Mouse (Mus musculus): ENCODE measurements around the gene Plekhg6. TPM values are rescaled to one million over a fixed set of nuclear protein-coding genes. Genes with fewer than 3 reads are reported as not detected.

Gene Plekhg6
- total RNA-seq, 1 experiment, result 1.1 TPM

DNA sequence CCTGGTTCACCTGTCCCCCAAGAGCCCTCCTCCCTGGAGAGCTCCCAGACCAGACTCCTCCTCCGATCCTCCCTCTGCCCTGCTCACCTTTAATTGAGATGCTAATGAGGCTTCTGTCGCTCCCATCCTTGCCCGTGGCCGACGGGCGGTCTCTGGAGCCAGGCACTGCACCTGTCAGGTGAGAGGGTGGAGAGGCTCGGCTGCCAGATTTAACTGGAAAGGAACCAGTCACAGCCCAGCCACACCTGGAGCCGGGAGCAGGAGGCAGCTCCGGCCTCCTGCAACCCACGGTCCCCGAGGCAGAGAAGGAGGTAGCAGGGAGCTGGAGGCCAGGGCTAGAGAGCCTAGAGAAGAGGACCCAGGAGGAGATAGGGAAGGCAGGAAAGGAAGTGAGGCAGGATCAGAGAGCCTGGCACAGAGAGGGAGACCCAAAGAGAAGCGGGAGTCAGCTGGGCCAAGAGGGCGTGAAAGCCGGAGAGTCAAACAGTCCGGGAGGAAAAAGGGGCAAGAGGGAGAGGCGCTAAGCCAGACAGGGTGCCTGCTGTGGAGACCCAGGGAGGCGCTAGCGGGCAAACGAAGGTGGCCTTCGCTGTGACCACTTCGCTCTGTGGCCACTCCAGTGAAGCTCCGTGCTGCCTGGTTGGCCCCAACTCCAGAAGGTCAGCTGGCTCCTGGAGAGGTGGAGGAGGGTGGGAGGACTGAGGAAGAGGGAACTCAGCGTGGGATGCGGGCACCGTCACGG is 59.3 kb downstream of the Plekhg6 start:
- in situ Hi-C loops (cut with MboI; ENCODE audit: low sequenced_read_pairs in 2 of 2, unreplicated experiment in 2 of 2), result no loop called here

DNA sequence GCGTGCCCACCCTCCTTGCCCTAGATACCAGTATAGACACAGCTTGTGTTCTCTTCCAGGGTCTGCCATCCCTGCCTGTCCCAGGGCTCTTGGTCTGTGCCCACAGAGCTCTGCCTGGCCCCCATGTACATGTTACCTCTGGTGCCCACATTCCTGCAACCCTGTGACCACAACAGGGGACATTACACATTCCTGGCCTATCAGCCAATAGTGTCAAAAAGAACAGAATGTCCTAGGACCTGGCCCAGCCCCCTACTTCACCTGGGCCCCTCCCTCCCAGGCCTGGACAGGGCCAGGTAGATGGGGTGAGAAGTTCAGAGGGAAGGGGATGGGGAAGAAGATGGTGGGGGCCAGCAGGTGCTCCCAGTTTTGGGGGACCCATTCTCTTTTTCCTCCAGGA is 60.3 kb downstream of the Plekhg6 start, which contains the start of gene Scnn1a:
Scnn1a (plus strand) TSS at position 337 of the 400 bp plus-strand sequence.
- no peak for TF ChIP-seq MAFK (IDR thresholded peaks at IDR 0.05; ENCODE audit: insufficient read depth, low read depth, low read length)
- no peak for TF ChIP-seq ZNF384 (IDR thresholded peaks at IDR 0.05; ENCODE audit: low read depth, low read length)
- no peak for TF ChIP-seq CHD2 (IDR thresholded peaks at IDR 0.05; ENCODE audit: low read depth, low read length)
- TF ChIP-seq HCFC1 (IDR thresholded peaks at IDR 0.05; ENCODE audit: borderline replicate concordance, insufficient read depth, low read length), result no peak
- TF ChIP-seq ZC3H11A (IDR thresholded peaks at IDR 0.05; ENCODE audit: borderline replicate concordance, low read depth, low read length), result no peak
- H3K36me3 ChIP-seq (ENCODE audit: control insufficient read depth, insufficient read depth, low read length, poor library complexity, severe bottlenecking), result no peaks in the 10 kb centered on the region
- H3K27ac ChIP-seq (ENCODE audit: insufficient read depth, low read depth, low read length, poor library complexity, severe bottlenecking), result no peak within 1 kb of the TSS
- in situ Hi-C loops (cut with MboI; ENCODE audit: low sequenced_read_pairs in 2 of 2, unreplicated experiment in 2 of 2), result no loop called here
- peaks cover 0 to 18% of the 10 kb centered on the region in 2 experiments; a peak in 2 of 4 replicates for H3K4me1 ChIP-seq (ENCODE audit: control insufficient read depth in 2 of 2, insufficient read depth in 2 of 2, low read length in 2 of 2, poor library complexity in 1 of 2)
- no peak within 1 kb of the TSS for H3K9ac ChIP-seq (ENCODE audit: insufficient read depth, low read depth, low read length, poor library complexity, severe bottlenecking)
- no peak for DNase-seq (ENCODE audit: low read depth, low spot score)
- no peaks in the 10 kb centered on the region for H3K9me3 ChIP-seq (ENCODE audit: control insufficient read depth, insufficient read depth, low read depth, low read length)
- H3K4me3 ChIP-seq (ENCODE audit: insufficient read depth in 1 of 2, low read depth in 1 of 2, low read length in 2 of 2, poor library complexity in 1 of 2, severe bottlenecking in 1 of 2), result peak within 1 kb of the TSS; percentile 11 to 38; a peak in 3 of 4 replicates

More for the DNA sequence above, 59.3 kb downstream of the Plekhg6 start:
- Histone ChIP-seq H3K27ac (ENCODE audit: insufficient read depth, low read depth, low read length, poor library complexity, severe bottlenecking) (no peak overlapping the region), H3K4me1 (ENCODE audit: control insufficient read depth in 2 of 2, insufficient read depth in 2 of 2, low read length in 2 of 2, poor library complexity in 1 of 2) (peaks cover 0 to 18% of the 10 kb centered on the region in 2 experiments; a peak in 2 of 4 replicates), H3K36me3 (ENCODE audit: control insufficient read depth, insufficient read depth, low read length, poor library complexity, severe bottlenecking) (no peaks in the 10 kb centered on the region), H3K9ac (ENCODE audit: insufficient read depth, low read depth, low read length, poor library complexity, severe bottlenecking) (no peak overlapping the region), H3K9me3 (ENCODE audit: control insufficient read depth, insufficient read depth, low read depth, low read length) (no peaks in the 10 kb centered on the region), H3K4me3 (ENCODE audit: insufficient read depth in 1 of 2, low read depth in 1 of 2, low read length in 2 of 2, poor library complexity in 1 of 2, severe bottlenecking in 1 of 2) (peak overlapping the region; percentile 11 to 38; a peak in 3 of 4 replicates)
- TF ChIP-seq CHD2 (IDR thresholded peaks at IDR 0.05; ENCODE audit: low read depth, low read length) (no peak), MAFK (IDR thresholded peaks at IDR 0.05; ENCODE audit: insufficient read depth, low read depth, low read length) (no peak), ZC3H11A (IDR thresholded peaks at IDR 0.05; ENCODE audit: borderline replicate concordance, low read depth, low read length) (no peak), HCFC1 (IDR thresholded peaks at IDR 0.05; ENCODE audit: borderline replicate concordance, insufficient read depth, low read length) (no peak)
- DNase-seq (ENCODE audit: low read depth, low spot score), result no peak

DNA sequence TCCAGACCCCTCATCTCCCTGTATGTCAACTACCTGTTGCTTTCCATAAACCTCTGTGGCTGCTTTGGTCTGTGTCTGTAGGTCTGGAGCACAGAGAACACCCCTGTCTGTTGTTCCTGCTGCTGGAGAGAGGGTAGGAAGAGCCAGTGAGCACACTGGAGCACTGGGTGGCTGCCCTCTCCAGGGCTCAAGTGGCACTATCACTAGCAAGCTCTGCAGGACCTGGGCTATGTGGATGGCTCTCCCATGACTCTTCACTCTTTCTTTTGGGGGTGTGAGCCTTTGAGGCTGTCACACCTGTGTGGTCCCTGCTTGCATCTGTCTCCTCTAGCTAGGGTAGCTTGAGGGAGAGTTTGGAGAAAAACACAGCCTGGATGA is 60.7 kb downstream of the Plekhg6 start:
- Histone ChIP-seq H3K27ac (ENCODE audit: insufficient read depth, low read depth, low read length, poor library complexity, severe bottlenecking) (no peak overlapping the region), H3K9ac (ENCODE audit: insufficient read depth, low read depth, low read length, poor library complexity, severe bottlenecking) (no peak overlapping the region)
- no peak for DNase-seq (ENCODE audit: low read depth, low spot score)

DNA sequence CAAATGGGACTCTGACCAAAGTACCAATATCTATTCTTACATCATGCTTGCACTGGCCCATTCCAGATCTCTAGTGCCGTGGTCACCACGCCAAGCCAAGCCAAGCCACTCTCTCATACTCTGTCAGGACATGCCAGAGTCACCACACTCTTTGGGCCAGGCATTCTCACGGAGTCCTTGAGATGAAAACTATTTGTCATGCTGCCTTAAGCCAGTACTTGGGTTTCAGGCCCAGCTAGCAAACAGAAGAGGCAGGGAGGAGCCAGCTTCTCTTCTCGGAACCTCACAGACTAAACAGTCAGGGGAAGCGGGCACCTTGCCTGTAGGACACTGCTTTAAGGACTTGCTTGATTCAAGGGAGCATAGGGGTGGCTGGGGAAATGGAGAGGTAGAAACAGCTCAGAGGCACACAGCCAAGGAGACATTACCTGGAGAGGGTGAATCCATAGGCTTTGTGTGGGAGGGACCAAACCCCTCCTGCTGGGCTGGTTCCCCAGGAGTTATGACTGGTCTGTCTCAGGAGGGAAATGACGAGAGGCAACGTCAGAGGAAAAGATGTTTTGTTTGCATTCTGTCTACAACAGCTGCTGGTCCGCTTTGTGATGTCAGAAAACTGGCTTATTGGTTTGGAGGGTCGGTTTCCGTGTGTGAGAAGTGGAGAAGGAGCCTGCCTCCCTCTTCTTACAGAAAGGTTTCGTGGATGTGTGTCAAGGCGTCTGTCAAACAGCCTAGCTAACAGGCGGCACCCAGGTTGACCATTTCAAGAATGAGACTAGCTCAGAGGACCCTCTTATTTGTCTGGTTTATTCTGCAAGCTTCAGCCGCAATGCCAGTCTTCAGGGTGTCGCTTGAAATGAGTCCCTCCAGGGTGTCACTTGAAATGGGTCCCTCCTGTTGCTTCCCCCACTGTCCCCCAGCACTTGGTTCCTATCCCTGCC is 61.3 kb downstream of the Plekhg6 start:
- in situ Hi-C loops (cut with MboI; ENCODE audit: low sequenced_read_pairs in 2 of 2, unreplicated experiment in 2 of 2), result no loop called here
- no peak overlapping the region for H3K4me3 ChIP-seq (ENCODE audit: insufficient read depth in 1 of 2, low read depth in 1 of 2, low read length in 2 of 2, poor library complexity in 1 of 2, severe bottlenecking in 1 of 2)
- TF ChIP-seq MAFK (IDR thresholded peaks at IDR 0.05; ENCODE audit: insufficient read depth, low read depth, low read length), result no peak
- TF ChIP-seq ZNF384 (IDR thresholded peaks at IDR 0.05; ENCODE audit: low read depth, low read length), result no peak
- no peak for TF ChIP-seq CHD2 (IDR thresholded peaks at IDR 0.05; ENCODE audit: low read depth, low read length)
- no peak for TF ChIP-seq HCFC1 (IDR thresholded peaks at IDR 0.05; ENCODE audit: borderline replicate concordance, insufficient read depth, low read length)
- no peak for TF ChIP-seq ZC3H11A (IDR thresholded peaks at IDR 0.05; ENCODE audit: borderline replicate concordance, low read depth, low read length)
- no peak overlapping the region for H3K27ac ChIP-seq (ENCODE audit: insufficient read depth, low read depth, low read length, poor library complexity, severe bottlenecking)
- H3K9ac ChIP-seq (ENCODE audit: insufficient read depth, low read depth, low read length, poor library complexity, severe bottlenecking), result no peak overlapping the region
- peaks cover 0 to 23% of the 10 kb centered on the region in 2 experiments; a peak in 2 of 4 replicates for H3K4me1 ChIP-seq (ENCODE audit: control insufficient read depth in 2 of 2, insufficient read depth in 2 of 2, low read length in 2 of 2, poor library complexity in 1 of 2)
- DNase-seq (ENCODE audit: low read depth, low spot score), result no peak
- no peaks in the 10 kb centered on the region for H3K36me3 ChIP-seq (ENCODE audit: control insufficient read depth, insufficient read depth, low read length, poor library complexity, severe bottlenecking)
- no peaks in the 10 kb centered on the region for H3K9me3 ChIP-seq (ENCODE audit: control insufficient read depth, insufficient read depth, low read depth, low read length)

More for the DNA sequence above, 60.7 kb downstream of the Plekhg6 start:
- H3K4me1 ChIP-seq (ENCODE audit: control insufficient read depth in 2 of 2, insufficient read depth in 2 of 2, low read length in 2 of 2, poor library complexity in 1 of 2), result peaks cover 0 to 19% of the 10 kb centered on the region in 2 experiments; a peak in 2 of 4 replicates
- no peaks in the 10 kb centered on the region for H3K9me3 ChIP-seq (ENCODE audit: control insufficient read depth, insufficient read depth, low read depth, low read length)
- no peak overlapping the region for H3K4me3 ChIP-seq (ENCODE audit: insufficient read depth in 1 of 2, low read depth in 1 of 2, low read length in 2 of 2, poor library complexity in 1 of 2, severe bottlenecking in 1 of 2)
- no peaks in the 10 kb centered on the region for H3K36me3 ChIP-seq (ENCODE audit: control insufficient read depth, insufficient read depth, low read length, poor library complexity, severe bottlenecking)
- TF ChIP-seq HCFC1 (IDR thresholded peaks at IDR 0.05; ENCODE audit: borderline replicate concordance, insufficient read depth, low read length), result no peak
- no peak for TF ChIP-seq ZC3H11A (IDR thresholded peaks at IDR 0.05; ENCODE audit: borderline replicate concordance, low read depth, low read length)
- no peak for TF ChIP-seq ZNF384 (IDR thresholded peaks at IDR 0.05; ENCODE audit: low read depth, low read length)
- TF ChIP-seq CHD2 (IDR thresholded peaks at IDR 0.05; ENCODE audit: low read depth, low read length), result no peak
- no peak for TF ChIP-seq MAFK (IDR thresholded peaks at IDR 0.05; ENCODE audit: insufficient read depth, low read depth, low read length)
- in situ Hi-C loops (cut with MboI; ENCODE audit: low sequenced_read_pairs in 2 of 2, unreplicated experiment in 2 of 2), result no loop called here

Measured in ES-E14 (cell line).